Mouse (Mus musculus): Measurements from ENCODE around the gene Smc1a. TPM values are rescaled to one million over a fixed set of nuclear protein-coding genes. Genes with fewer than 3 reads are reported as not detected.
"Not testable (repeated sequence)": the region's sequence is repeated elsewhere in the genome, so short reads cannot be mapped to it uniquely, and the experiment has no call there.

The Smc1a gene
- polyA plus RNA-seq, 1 experiment from 2014 or later, result 78.1 TPM

DNA sequence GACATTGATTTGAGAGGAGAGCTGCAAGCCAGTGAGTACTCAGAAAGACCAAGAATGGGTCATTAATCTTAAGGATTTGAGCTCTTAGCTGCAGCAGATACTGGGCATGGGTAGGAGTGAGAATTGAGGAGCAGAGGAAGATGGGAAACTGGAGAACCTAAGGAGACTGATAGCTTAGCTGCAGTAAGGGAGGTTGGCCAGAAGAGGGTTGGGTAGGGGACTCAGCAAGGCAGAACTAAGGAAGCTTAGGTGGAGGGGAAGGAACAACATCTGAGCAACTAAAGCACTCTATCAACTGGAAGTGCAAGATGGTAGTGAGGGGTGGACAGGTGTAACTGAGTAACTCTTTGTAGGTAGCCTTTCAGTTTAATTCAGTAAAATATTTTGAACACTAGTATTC lies 31.0 kb downstream of the Smc1a start:
- Histone ChIP-seq H3K4me2 (no peak overlapping the region), H3K27me3 (replicated peaks) (0 out of 2 replicates have a peak, but pooled peaks cover 6% of the 10 kb centered on the region), H3K9me3 (replicated peaks) (no peaks in the 10 kb centered on the region), H3K9ac (no peak overlapping the region), H3K4me3 (no peak overlapping the region), H3K36me3 (peaks cover 28% of the 10 kb centered on the region), H3K27ac (ENCODE audit: poor library complexity, severe bottlenecking) (no peak overlapping the region), H3K4me1 (replicated peaks) (no peaks in the 10 kb centered on the region)
- no peak for ATAC-seq (ENCODE audit: insufficient number of reproducible peaks, low FRiP score)

DNA sequence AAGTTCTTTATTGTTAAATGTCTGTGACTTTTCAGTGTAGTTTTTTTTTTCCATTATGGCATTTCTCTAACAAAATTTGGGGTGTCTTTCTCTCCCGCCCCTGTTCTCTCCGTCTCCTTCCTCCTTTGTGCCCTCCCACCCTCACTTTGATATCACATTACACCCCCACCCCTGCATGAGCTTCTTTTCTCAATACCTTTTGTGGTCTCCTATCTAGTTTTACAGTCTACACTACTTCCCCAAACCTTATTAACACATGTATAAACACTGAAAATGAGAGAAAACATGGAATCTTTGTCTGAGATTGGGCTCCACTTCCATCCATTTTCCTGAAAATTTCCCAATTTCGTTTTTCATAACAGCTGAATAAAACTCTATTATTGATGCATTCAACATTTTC lies 36.3 kb downstream of the Smc1a start:
- H3K4me3 ChIP-seq, result no peak overlapping the region
- no peak overlapping the region for H3K4me2 ChIP-seq
- no peaks in the 10 kb centered on the region for H3K4me1 ChIP-seq (replicated peaks)
- 0 out of 2 replicates have a peak, but pooled peaks cover 9% of the 10 kb centered on the region for H3K27me3 ChIP-seq (replicated peaks)
- no peak overlapping the region for H3K9ac ChIP-seq
- H3K27ac ChIP-seq (ENCODE audit: poor library complexity, severe bottlenecking), result no peak overlapping the region
- no peaks in the 10 kb centered on the region for H3K9me3 ChIP-seq (replicated peaks)
- peaks cover 22% of the 10 kb centered on the region for H3K36me3 ChIP-seq
- 73% methylated on average over 3 of the region's 3 CpGs for WGBS
- ATAC-seq (ENCODE audit: insufficient number of reproducible peaks, low FRiP score), result no peak

DNA sequence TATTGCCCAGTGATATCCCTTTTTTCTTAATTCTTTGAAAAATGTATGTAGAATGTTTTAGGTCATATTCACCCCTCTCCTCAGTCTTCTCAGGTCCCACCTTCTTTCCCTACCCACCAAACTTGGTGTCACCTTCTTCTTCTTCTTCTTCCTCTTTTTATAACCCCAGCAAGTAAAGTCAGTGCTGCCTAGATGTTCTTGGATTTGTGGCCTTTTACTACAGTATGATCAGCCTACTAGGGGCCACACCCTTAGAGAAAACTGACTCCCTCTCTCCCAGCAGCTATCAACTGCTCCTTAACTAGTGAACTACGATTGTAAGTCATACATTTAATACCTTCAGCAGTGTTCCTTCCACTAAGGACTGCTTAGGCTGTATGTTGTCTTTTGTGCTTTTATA lies 37.9 kb downstream of the Smc1a start:
- Histone ChIP-seq H3K9ac (no peak overlapping the region), H3K36me3 (peaks cover 23% of the 10 kb centered on the region), H3K4me3 (no peak overlapping the region), H3K4me2 (no peak overlapping the region), H3K4me1 (replicated peaks) (no peaks in the 10 kb centered on the region), H3K27me3 (replicated peaks) (0 out of 2 replicates have a peak, but pooled peaks cover 12% of the 10 kb centered on the region), H3K9me3 (replicated peaks) (no peaks in the 10 kb centered on the region), H3K27ac (ENCODE audit: poor library complexity, severe bottlenecking) (no peak overlapping the region)
- ATAC-seq (ENCODE audit: insufficient number of reproducible peaks, low FRiP score), result no peak
- WGBS, result 71% methylated on average over 1 of the region's 1 CpGs

DNA sequence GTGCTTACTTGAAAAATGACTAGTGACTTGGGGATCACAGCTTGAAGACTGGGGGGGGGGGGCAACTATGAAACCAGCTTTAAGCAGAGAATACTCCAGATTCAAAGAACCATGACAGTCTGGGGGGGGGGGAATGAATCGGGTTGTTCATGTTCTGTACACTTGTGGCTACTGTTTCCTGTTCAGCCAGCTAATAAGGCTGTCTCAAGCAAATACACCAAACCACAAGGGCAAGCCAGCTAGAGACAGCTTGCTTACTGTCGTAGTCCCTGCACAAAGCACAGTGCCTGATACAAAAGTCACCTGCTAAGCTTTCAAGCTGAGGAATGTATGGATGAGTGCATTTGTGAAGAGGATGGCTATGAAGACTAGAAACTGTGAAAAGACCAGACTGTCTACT lies 49.4 kb downstream of the Smc1a start:
- no peaks in the 10 kb centered on the region for H3K4me1 ChIP-seq (replicated peaks)
- H3K9ac ChIP-seq, result no peak overlapping the region
- 74% methylated on average over 2 of the region's 2 CpGs for WGBS
- ATAC-seq (ENCODE audit: insufficient number of reproducible peaks, low FRiP score), result no peak
- H3K9me3 ChIP-seq (replicated peaks), result no peaks in the 10 kb centered on the region
- H3K27ac ChIP-seq (ENCODE audit: poor library complexity, severe bottlenecking), result no peak overlapping the region
- H3K36me3 ChIP-seq, result peaks cover 21% of the 10 kb centered on the region
- no peak overlapping the region for H3K4me2 ChIP-seq
- H3K4me3 ChIP-seq, result no peak overlapping the region
- peaks cover 3% of the 10 kb centered on the region; the same call in 1 of the 2 replicates for H3K27me3 ChIP-seq (replicated peaks)

DNA sequence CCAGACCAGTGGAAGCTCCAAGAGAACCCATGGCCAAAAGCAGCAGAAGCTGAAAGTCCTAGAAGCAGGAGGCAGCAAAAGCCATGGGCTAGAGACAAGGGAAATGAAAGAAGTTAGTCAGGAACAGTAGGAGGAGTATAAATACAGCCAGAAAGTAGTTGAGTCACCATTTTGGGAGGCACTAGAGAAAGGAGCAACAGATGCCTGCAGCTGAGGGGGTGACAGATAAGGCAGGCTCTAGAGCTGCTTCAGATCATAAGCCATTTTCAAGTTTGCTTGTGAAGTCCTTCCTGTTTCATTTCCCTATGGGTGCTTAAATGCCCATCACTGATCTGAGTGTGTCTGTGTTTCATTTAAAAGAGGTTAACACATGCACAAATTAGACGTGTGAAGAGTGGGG lies 51.6 kb downstream of the Smc1a start:
- H3K36me3 ChIP-seq, result peaks cover 4% of the 10 kb centered on the region; the same call in 1 of the 2 replicates
- H3K9me3 ChIP-seq (replicated peaks), result no peaks in the 10 kb centered on the region
- 48% methylated on average over 1 of the region's 1 CpGs for WGBS
- ATAC-seq (ENCODE audit: insufficient number of reproducible peaks, low FRiP score), result no peak
- no peak overlapping the region for H3K27ac ChIP-seq (ENCODE audit: poor library complexity, severe bottlenecking)
- H3K4me3 ChIP-seq, result no peak overlapping the region
- no peaks in the 10 kb centered on the region for H3K4me1 ChIP-seq (replicated peaks)
- H3K9ac ChIP-seq, result no peak overlapping the region
- no peaks in the 10 kb centered on the region; the same call in 1 of the 2 replicates for H3K27me3 ChIP-seq (replicated peaks)
- H3K4me2 ChIP-seq, result no peak overlapping the region

DNA sequence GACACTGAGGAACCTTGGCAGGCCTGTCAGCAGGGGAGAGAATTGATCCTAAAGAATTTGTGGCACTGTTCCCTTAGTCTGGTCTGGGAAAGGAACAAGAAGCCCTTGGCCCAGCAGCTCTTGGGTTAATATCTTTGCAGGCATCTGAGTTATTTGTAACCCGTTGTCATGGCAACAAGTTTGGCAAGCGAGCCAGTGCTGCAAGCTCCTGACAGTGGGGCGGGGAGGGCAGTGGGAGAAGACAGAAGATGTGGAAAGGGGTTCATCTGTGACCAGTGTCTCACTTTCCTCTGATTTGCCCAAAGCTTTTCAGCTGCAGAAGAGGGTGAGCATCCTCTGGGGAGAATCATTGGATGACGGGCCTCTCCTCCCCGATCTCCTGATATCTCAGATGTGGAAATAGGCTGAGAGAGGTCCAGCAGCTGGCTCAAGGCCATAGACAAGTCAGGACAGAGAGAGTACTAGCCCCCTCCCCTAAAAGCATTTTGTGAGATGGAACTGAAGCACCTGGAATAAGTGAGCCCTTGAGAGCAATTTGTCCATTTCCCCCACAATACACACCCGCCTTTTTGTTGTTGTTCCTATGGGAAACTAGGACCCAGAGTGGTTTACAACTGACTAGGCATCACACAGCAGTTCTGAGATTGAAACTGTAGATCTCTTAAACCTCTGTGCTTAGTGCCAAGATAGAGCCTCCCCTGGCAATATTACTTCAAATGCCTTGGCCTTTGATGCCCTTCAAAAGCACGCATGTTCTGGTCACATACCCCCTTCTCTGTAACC lies 73.8 kb downstream of the Smc1a start:
- H3K9ac ChIP-seq; H3K4me1 ChIP-seq (replicated peaks); H3K4me2 ChIP-seq; ATAC-seq (ENCODE audit: insufficient number of reproducible peaks, low FRiP score); H3K36me3 ChIP-seq; H3K27ac ChIP-seq (ENCODE audit: poor library complexity, severe bottlenecking); H3K9me3 ChIP-seq (replicated peaks); H3K4me3 ChIP-seq: not testable (repeated sequence)
- WGBS, result 38% methylated on average over 7 of the region's 7 CpGs
- H3K27me3 ChIP-seq (replicated peaks), result peaks cover 41% of the 10 kb centered on the region

DNA sequence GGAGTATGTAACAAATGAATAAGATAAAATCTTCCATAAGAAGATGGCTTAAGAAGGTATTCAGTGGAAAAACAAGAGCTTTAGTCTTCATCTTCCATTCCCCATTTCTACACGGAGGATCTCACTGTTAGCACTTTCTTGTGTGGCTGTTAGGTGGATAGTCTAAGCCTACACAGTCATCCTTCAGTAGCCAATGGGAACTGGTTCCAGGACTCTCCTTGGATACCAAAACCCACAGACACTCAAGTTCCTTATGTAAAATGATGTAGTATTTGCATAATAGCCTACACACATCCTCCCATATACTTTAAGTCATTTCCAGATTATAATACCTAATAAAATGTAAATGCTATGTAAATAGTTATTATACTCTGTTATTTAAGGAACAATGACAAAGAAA lies 81.3 kb downstream of the Smc1a start:
- Histone ChIP-seq H3K4me2 (no peak overlapping the region), H3K27me3 (replicated peaks) (peaks cover 23% of the 10 kb centered on the region), H3K9ac (no peak overlapping the region), H3K4me1 (replicated peaks) (no peaks in the 10 kb centered on the region), H3K36me3 (no peaks in the 10 kb centered on the region), H3K9me3 (replicated peaks) (no peaks in the 10 kb centered on the region), H3K4me3 (no peak overlapping the region), H3K27ac (ENCODE audit: poor library complexity, severe bottlenecking) (no peak overlapping the region)
- 29% methylated on average over 1 of the region's 1 CpGs for WGBS
- no peak for ATAC-seq (ENCODE audit: insufficient number of reproducible peaks, low FRiP score)

Other genes starting within 250 kb of the Smc1a start
- gene Huwe1, start 215.6 kb upstream of the Smc1a start, polyA plus RNA-seq (2016; fragmentation: Nextera tagmentation; extraction: Ambion mirVana), result 41.9 and 47.5 TPM in 2 replicates
- 155 and 159 TPM in 2 replicates for gene Hsd17b10, start 14.6 kb upstream of the Smc1a start, polyA plus RNA-seq (2016; fragmentation: Nextera tagmentation; extraction: Ambion mirVana)
- gene Ribc1, start 133 bp upstream of the Smc1a start, polyA plus RNA-seq (2016; fragmentation: Nextera tagmentation; extraction: Ambion mirVana), result 2.2 and 2.4 TPM in 2 replicates
- 22.1 and 25.0 TPM in 2 replicates for gene Iqsec2, start 127.8 kb downstream of the Smc1a start, polyA plus RNA-seq (2016; fragmentation: Nextera tagmentation; extraction: Ambion mirVana)
- gene Kdm5c, start 216.6 kb downstream of the Smc1a start, polyA plus RNA-seq (2016; fragmentation: Nextera tagmentation; extraction: Ambion mirVana), result 49.3 and 50.5 TPM in 2 replicates

All from heart, embryonic 12.5 days (tissue).